Mouse (Mus musculus): ENCODE measurements around the gene Zfp513.
"Not testable (repeated sequence)": the region's sequence is repeated elsewhere in the genome, so short reads cannot be mapped to it uniquely, and the experiment has no call there.

The Zfp513 gene

DNA sequence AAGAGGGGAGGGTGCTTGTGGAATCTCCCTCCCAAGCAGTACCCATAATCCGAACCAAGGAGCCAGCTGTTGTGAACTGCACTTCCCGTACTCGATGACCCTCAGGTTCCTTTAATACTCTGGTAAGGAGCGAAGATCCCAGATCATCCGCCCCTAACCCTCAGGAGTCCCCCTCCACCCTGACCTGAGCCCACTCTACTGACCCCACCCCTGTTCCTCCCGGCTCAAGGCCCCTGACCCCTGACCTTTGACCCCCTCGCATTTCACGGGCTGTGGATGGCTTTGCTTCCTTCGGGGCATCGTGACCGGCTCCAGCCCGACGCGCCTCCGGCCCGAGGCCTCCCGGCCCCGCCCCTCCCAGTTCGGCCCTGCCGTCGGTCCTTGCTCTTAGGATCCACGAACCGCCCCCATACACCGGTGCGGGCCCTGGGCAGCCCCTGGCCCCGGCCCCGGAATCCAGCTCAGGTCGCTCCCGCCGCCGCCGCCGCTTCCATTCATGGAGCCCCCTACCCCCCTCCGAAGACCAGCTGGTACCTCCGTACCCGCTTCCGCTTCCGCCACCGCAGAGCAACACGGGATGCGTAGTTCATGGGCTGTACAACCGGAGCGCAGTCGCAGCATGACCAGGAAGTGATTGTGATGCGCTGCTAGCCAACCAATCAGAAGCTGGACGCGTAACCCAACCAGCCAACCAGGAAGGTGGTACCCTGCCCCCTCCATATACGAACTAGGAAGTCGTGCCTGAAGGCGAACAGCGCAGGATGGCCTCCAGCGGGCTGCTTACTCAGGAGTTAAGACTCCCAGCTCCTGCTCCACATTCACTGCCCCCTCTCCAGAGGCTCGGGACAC is at the start of gene Zfp513:
Gene Zfp513, minus strand, starts transcription at position 562 of the 849 bp plus-strand sequence.
- peak; percentile 84 for DNase-seq (ENCODE audit: low spot score)

DNA sequence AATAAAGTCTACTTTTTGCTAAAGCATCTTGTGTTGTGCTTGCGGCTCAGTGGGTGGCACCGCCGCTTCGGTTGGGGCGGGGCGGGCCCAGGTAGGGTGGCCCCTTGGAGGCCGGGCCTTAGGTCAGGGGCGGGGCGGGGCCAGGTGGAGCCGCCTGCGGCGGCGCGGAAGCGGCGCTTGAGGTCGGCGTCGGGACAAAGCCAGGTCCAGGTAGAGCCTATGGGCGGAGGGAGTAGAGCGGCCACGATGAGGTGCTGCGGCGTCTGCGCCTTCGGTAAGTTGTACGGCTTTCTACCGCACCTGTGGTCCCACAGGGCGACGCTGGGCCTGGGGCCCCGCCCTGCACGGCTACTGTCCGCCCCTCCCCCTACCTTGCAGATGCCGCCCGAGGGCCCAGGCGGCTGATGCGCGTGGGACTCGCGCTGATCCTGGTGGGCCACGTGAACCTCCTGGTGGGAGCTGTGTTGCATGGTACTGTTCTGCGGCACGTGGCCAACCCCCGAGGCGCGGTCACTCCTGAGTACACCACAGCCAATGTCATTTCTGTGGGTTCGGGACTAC is 49.5 kb upstream of the Zfp513 start, which contains the start of gene Krtcap3:
Gene Krtcap3, plus strand, starts transcription at position 151 of the 561 bp plus-strand sequence.
- DNase-seq (ENCODE audit: low spot score): peak; percentile 61

DNA sequence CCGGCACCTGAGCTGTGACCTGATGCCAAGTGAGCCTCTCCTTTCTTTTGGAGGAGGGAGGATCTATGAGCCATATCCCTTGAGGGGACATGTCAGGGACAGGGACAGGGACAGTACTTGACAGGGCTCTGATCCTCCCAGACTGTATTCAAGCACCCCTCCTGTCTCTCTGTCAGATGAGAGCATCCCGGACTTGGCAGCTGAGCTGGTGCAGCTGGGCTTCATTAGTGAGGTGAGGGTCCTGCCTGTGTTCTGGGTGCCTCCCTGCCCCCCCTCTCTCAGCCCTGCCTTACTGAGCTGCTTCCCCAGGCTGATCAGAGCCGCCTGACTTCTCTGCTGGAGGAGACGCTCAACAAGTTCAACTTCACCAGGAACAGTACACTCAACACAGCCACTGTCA is 48.6 kb upstream of the Zfp513 start:
- no peak for DNase-seq (ENCODE audit: low spot score)

DNA sequence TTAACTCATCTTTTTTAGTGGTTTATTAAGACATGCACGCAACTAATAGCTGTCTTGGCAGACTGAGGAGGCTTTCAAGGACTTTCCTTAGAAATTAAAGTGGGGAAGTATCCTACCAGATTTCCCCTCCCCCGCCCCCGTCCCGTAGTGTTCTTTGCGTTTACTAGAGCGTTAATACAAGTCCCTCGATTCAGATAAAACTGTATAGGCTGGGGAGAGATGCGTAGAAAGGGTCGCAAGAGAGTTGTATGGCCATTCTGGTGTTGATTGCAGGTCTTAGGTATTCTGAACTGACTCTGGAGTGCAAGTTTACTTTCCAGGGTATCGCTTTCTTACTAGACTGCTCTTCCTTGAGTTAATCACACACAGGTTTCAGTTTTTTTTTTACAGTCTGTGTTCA is 40.1 kb upstream of the Zfp513 start:
- no peak for DNase-seq (ENCODE audit: low spot score)

DNA sequence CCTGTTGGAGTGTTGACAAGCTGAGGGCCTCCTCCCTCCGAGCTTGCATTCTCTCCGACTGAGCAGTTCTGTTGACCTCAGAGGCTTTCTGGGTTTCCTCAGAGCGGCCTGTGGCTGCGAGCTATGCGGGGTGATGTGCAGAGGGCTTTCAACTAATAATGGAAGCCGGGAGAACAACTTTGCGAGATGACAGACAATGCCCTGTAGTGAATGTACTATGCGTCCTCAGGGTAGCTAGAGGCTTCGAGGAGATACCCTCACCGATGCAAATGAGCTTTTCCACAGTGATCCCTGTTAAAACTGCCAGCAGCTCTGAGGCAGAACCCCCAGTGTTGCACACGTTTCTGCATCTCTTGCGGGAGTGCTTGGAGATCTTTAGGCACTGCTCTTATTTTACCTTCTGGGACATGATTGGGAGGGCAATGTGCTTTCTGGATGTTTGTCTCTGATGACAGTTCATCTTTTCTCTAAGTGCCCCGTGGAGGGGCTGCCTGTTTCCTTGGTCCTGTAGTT is 39.5 kb upstream of the Zfp513 start:
- DNase-seq (ENCODE audit: low spot score): no peak

DNA sequence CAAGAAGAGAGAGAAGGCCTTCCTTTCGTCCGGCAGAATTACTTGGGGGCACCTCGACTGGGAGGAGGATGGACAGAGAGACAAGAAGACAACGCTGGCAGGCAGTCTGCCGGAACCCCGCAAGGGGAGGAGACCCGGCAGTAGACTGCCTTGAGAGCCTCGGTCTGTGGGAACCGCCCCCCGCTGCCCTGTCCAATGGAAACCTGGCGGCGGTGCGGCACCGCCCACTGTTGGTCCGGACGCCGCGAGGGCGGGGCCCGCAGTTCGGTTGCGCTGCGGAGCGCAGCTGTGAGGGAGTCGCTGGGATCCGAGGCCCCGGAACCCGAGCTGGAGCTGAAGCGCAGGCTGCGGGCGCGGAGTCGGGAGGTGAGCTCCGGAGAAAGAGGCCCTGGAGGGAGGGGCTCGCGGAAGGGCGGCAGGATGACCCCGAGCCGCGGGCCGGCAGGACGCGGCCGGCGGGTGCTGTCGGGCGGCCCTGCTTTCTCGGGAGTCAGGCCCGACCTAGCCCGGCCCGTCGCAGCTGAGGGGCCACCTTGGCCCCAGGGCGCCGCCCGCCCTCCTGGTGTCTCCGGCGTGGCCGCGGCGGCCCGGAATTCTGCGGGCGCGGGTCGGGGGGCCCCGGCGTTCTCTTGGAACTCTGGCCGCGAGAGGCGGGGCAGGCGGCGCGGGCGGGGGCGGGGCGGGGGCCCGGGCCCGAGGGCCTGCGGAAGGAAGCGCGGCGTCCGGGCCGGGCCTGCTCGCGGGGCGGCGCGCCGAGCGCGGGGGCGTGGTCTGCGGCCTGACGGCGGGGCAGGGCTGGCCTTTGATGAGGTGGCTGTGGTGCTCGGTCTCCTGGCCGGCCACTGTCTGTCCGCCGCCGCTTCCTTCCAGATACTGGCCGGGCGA is 38.8 kb upstream of the Zfp513 start, which contains the start of the genes Nrbp1 and Gm9970:
Gene Nrbp1, plus strand, starts transcription at position 228 of the 885 bp plus-strand sequence.
Gene Gm9970, minus strand, starts transcription at position 596 of the 885 bp plus-strand sequence.
- DNase-seq (ENCODE audit: low spot score): peak; percentile 95

DNA sequence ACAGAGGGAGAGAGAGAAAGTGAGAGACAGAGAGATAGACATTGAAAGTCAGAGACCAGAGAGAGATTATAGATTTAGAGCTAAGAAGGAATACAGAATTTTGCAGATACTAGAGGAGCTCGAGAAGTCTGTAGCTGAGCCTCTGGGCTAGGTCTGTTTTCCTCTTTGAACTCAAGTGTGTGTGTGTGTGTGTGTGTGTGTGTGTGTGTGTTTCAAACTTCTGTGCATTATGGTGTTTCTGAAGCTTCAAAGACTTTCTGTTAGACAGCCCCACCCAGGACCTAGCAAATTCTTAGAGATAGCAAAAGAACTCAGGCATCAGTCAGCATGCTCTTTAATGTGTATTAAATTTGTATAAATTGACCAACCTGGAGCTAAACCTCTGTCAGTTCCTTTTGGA is 24.5 kb upstream of the Zfp513 start:
- DNase-seq (ENCODE audit: low spot score): no peak

DNA sequence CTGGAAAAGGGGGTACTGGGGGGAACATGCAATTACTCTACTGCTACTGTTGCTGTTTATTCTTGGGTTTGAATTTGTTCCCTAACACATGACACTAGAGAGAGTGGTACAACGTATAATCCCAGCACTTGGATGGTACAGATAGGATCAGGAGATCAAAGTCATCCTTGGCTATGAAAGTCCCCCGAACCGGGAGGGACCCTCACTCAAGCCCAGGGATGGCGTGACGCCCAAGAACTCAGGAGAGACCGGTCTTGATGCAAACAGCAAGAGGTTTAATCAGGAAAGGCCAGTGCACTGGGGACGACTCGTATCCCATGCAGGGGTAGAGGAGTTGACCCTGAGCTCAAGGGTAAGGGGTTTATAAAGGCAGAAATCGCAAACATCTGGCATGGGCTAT is 20.6 kb upstream of the Zfp513 start:
- DNase-seq (ENCODE audit: low spot score): no peak

DNA sequence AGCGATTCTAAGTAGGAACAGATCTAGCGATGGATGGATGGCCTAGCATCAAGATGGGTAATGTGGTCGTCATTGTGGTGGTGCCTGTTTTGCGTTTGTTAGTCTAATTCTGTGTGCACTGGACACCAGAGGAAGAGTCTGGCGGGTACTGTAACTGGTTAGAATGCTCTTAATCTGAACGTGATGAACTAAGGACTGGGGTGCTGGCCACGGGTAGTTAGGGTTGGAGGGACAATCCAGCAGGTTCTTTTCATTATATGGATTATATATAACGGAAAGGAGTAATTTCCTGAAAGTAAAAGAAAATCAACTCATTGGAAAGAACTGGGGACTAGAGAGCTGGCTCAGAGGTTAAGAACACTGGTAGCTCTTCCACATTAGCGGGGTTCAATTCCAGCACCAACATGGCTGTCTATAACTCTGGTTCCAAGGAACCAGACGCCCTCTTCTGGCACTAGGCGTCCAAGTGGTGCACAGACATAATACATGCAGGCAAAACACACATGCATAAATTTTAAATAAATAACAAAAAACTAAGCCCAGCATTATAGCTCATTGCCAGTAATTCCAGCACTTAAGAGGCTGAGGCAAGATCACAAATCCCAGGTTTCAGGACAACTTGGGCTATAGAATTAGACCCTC is 19.3 kb upstream of the Zfp513 start:
- DNase-seq (ENCODE audit: low spot score): no peak

DNA sequence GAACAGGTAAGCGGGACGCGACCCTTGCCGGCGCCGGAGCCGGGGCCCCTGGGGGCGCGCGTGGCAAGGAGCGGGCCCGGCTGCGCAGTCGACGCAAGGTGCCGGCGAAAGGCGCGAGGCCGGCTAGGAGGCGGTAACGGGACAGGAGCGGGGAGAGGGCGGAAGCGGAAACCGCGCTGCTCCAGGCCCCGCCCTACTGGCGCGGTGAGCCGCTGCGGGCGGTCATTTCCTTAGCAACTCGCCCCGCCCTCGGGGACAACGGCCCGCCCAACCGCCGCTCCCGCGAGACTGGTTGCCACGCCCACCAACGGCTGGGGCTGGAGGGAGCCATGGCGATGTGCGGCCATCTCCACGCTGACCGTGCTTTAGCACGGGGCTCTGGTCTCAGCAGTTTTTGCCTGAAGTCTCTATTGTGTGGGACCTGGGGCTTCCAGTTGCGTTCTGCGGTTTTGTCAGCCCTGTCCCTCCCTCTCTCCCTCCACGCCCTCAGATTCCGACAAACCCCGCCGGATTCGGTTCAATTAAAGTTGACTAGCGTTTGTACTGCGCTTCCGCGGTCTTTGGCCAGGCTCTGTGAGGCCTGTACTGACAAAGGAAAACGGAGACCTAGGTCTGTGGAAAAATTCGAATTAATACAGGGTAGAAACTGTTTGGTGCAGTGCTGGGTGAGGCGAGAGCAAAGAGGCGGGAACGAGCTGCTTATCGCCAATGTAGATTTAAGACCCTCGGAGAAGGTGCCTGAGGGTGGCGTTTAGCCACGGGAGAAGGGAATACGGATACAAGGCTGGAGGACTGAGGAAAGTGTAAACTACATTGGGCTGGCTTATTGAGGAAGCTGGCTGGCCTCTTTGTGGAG is 18.6 kb upstream of the Zfp513 start, which contains the start of gene Ppm1g:
Gene Ppm1g, minus strand, starts transcription at position 240 of the 856 bp plus-strand sequence.
- peak; percentile 99 for DNase-seq (ENCODE audit: low spot score)

DNA sequence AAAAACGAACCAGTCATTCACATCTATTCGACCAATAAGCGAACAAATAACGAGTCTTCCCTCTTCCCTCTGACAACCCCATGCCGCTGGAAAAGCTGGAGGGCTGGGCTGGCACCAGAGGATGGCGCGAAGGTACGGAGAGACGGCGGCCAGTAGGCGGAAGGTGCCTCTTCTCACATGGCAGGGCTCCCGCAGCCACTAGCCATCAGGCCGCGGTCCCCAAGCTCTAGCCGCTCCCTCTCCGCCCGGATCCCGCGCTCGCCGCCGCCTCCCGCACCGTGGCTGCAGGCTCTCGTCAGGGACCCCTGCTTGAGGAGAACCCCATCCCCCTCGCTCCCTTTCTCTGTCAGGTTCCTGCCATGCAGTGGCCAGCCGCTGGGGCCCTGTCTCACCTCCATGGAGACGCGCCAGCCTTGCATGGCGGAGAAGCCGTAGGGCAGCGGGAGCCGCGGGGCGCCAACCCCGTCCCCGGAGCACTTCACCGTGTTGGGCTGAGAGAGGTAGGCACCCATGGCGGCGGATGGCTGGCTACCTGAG is 17.9 kb upstream of the Zfp513 start:
- DNase-seq (ENCODE audit: low spot score): no peak

DNA sequence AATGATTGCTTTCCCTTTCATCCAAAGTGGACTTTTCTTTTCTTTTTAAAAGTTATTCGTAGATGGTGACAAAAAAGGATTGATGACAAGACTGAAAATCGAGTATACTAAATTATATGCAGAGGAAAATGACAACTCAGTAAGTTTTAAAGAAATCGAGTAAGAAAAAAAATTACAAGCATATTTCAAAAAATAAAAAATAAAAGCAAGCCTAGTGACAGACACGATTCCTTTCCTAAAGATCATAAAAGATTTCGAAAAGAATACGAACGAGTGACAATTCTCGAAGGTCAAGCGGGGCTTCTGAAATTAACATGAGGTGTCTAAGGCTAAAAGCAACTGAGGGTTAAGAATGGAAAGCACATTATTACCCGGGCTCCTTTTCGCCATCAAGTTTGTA is 17.4 kb upstream of the Zfp513 start:
- no peak for DNase-seq (ENCODE audit: low spot score)

DNA sequence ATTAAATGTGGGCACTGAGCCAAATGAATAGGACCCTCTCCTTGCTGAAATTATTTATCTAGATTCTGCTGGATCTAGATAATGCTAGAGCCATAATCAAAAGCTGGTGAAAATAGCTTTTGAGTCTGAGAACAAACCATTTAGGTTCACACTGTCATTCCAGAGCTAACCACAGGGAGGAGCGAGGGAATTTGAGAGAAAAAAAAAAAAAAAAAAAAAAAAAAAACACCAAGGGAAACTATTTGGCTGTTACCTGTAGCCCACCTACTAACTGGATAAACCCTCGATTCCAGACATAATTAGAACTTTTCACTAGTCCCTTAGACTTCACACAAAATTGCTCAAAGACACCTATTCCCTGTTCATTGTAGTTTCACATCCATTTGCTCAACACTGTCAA is 17.0 kb upstream of the Zfp513 start:
- no peak for DNase-seq (ENCODE audit: low spot score)

DNA sequence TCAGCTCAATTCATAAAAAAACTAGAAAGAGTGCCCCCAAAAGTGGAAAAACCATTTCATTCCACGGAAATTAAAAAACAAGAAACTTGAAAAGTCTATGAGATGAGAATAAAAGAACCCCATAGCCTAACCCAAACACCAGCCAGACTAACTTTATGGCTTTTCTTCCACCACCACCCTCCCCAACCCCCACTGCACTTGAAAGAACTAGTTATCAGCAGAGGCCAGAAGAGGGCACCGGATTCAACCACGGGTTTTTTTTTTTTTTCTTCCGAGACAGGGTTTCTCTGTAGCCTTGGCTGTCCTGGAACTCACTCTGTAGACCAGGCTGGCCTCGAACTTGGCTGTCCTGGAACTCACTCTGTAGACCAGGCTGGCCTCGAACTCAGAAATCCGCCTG is 16.2 kb upstream of the Zfp513 start:
- DNase-seq (ENCODE audit: low spot score): no peak

DNA sequence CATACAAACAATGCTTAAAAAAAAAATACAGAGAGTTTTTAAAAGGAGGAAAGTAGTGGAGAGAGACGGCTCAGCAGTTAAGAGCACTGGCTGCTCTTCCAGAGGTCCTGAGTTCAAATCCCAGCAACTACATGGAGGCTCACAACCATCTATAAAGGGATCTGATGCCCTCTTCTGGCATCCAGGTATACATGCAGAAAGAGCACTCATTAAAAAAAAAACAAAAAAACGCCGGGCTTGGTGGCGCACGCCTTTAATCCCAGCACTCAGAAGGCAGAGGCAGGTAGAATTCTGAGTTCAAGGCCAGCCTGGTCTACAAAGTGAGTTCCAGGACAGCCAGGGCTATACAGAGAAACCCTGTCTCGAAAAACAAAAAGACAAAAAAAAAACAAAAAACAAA is 14.5 kb upstream of the Zfp513 start:
- not testable (repeated sequence) for DNase-seq (ENCODE audit: low spot score)

DNA sequence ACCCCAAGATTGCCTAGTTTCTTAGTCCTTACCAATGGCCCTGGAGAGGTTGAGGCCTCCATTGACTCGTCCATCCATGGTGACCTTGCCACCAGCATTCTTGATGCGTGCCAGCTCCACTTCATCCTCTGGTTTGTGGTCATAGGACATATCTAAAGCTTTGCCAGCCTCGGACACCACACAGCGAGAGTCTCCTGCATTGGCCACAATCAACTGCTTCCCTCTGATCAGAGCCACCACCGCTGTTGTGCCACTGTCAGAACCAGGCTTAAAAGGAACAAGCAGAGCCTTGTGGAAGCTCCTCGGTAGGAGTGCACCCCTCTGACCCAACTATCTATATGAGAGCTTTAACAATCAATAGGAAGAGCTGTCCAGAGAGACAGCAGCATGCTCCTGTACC is 2.3 kb upstream of the Zfp513 start:
- no peak for DNase-seq (ENCODE audit: low spot score)

DNA sequence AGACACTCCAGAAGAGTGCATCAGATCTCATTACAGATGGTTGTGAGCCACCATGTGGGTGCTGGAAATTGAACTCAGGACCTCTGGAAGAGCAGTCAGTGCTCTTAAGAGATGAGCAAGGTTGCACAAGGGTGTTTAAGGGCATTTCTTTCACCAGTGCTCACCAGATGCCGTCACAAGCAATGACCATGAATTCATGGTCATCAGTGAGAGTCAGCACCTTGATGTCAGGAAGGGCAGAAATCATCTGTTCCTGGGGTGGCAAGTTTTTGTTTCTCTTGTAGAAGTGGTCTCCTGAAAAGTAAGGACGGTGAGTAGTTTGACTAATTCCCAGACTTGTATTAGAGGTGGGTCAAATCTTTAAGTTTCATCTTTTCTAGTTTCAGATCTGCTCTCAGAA is 1.8 kb upstream of the Zfp513 start:
- DNase-seq (ENCODE audit: low spot score): no peak

DNA sequence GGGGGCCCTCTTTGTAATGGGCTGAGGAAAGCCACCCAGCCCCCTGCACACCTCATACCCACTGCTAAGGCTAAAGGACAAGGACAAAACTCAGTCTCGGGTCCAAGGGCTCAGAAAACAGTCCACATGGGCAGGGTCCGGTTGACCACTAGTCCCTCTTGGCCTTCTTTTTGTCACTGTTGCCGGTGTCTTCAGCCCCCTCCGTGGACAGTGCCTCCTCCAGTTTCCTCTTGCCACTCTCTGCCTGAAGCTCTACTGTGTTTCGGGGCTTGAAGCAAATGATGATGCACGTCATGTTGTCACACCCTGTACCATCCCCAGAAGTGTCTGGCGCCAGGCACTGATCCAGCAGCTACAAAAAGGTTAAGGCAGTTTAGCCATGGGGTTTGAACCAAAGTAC is 830 bp upstream of the Zfp513 start:
- no peak for DNase-seq (ENCODE audit: low spot score)

DNA sequence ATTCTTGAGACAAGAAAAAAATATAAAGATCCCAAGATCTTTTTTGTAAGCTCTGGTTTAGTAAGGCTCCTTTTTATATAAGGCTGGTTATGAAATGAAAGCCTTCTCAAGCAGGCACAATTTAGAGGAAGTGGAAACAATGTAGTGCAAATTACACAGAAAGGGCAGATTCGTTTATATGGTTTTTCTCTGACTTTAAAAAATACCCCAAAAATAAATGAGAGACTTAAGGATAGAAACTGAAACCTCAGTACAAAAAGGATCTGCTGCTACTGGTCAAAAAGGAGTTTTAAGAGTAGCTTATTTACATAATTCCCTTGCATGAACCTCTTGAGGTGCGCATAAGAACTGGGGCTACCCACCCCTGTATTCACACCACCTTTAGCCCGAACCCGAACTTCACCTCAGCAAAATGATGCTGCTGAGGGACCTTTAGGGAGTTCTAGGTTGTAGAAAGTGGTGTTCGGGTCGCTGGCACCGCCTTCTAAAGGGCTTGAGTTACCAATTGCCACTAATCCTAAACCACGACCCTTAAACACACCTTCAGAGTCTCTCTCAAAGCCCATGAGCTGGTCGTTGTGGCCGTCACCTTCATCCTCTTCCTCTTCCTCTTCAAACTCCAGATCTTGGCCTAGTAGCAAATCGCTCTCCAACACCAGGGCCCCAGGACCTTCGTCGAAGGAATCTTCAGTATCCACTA is 911 bp downstream of the Zfp513 start:
- no peak for DNase-seq (ENCODE audit: low spot score)

DNA sequence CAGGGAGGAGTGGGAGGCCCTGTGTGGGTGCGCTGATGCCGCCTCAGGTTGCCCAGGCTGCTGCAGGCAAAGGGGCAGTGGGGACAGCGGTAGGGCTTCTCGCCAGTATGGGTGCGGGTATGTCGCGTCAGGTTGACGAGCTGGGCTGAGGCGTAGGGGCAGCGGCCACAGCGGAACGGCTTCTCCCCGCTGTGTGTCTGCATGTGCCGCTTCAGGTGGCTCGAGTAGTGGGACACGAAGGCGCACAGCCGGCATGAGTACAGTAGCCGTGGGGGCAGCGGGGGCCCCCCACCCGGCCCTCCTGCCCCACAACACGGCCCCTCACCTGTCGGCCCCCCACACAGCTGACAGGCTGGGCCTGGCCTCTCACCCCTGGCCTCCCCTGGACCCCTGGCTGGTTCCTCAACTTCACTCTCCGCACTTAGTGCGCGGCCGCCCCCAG is 1.8 kb downstream of the Zfp513 start:
- DNase-seq (ENCODE audit: low spot score): no peak

All from urinary bladder, postnatal 25 days (tissue).